Mouse (Mus musculus): ENCODE measurements around the gene Rlim. TPM values are rescaled to one million over a fixed set of nuclear protein-coding genes. Genes with fewer than 3 reads are reported as not detected.
A peak's percentile ranks its signal among the peaks of the same experiment; 100 is the strongest.

The Rlim gene
- 11.9 and 14.4 TPM in 2 replicates for polyA plus RNA-seq (2015; fragmentation: Nextera tagmentation; extraction: Ambion mirVana)

DNA sequence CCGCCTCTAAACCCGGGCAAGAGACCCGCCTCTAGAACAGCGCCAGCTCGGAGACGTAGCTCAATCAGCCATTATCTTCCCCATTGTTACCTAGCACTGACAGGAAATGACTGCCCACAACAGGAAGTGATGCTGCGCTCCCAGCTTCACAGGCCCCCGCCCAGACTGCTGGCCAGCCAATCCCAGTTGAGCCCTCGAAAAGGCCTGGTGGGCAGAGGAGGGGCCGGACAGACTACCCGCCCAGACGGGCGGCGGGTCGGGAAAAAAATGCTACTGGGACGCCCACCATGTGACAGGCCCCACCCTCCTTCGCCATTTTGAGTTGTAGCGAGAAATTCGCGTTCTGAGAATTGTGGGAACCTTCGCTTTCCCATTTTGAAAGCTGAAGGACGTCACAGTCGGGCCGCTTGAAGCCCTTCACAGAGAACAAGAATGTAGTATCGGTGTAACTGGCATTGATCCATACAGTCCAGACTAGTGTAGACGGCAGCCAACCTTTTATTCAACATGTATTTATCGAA lies at the start of gene Rlim:
Gene Rlim (minus strand): TSS at position 116 of the 521 bp plus-strand sequence.
- H3K4me2 ChIP-seq (replicated peaks; ENCODE audit: low read depth), result peak within 1 kb of the TSS; percentile 54
- no peak for TF ChIP-seq CTCF (IDR thresholded peaks at IDR 0.05; ENCODE audit: low read depth)
- 24% methylated on average over 27 of the region's 27 CpGs for WGBS
- no peaks in the 10 kb centered on the region for H3K4me1 ChIP-seq (replicated peaks; ENCODE audit: control insufficient read depth, insufficient read depth, low read length)
- no peaks in the 10 kb centered on the region for H3K9me3 ChIP-seq (ENCODE audit: control insufficient read depth)
- peak; percentile 100 for ATAC-seq
- peak within 1 kb of the TSS; percentile 72 for H3K4me3 ChIP-seq (ENCODE audit: low read depth, low read length)
- no peaks in the 10 kb centered on the region for H3K36me3 ChIP-seq (ENCODE audit: control insufficient read depth, insufficient read depth)
- H3K9ac ChIP-seq (ENCODE audit: low read depth, low read length), result peak within 1 kb of the TSS; percentile 85
- H3K27me3 ChIP-seq (replicated peaks; ENCODE audit: control insufficient read depth, insufficient read depth, low read length), result no peaks in the 10 kb centered on the region
- peak within 1 kb of the TSS; percentile 94 for H3K27ac ChIP-seq (ENCODE audit: low read depth, low read length)

DNA sequence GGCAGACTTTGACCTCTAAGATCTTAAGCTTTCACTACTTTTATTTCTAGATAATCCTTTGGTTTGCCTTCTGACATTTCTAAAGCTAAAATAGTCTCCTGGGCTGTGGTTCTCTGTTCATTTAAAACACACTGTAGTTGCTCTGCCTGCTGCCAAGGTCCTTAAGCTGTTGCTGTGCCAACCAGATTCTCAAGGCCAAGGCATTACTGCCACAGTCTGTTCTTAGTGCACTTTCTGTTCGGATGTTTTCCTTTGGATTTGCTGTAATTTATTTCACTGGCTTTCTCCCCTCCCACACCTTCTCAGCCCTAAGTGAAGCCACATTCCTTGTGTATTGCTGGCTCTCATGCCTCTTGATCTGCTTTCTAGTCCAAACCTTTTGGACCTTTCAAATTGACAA lies 36.1 kb upstream of the Rlim start:
- WGBS, result 40% methylated on average over 1 of the region's 1 CpGs
- H3K9me3 ChIP-seq (ENCODE audit: control insufficient read depth), result no peaks in the 10 kb centered on the region
- H3K36me3 ChIP-seq (ENCODE audit: control insufficient read depth, insufficient read depth), result no peaks in the 10 kb centered on the region
- H3K27ac ChIP-seq (ENCODE audit: low read depth, low read length), result no peak overlapping the region
- no peak overlapping the region for H3K4me2 ChIP-seq (replicated peaks; ENCODE audit: low read depth)
- no peak for ATAC-seq
- no peak overlapping the region for H3K9ac ChIP-seq (ENCODE audit: low read depth, low read length)
- no peak for TF ChIP-seq CTCF (IDR thresholded peaks at IDR 0.05; ENCODE audit: low read depth)
- H3K4me3 ChIP-seq (ENCODE audit: low read depth, low read length), result no peak overlapping the region
- H3K27me3 ChIP-seq (replicated peaks; ENCODE audit: control insufficient read depth, insufficient read depth, low read length), result no peaks in the 10 kb centered on the region
- H3K4me1 ChIP-seq (replicated peaks; ENCODE audit: control insufficient read depth, insufficient read depth, low read length), result no peaks in the 10 kb centered on the region

DNA sequence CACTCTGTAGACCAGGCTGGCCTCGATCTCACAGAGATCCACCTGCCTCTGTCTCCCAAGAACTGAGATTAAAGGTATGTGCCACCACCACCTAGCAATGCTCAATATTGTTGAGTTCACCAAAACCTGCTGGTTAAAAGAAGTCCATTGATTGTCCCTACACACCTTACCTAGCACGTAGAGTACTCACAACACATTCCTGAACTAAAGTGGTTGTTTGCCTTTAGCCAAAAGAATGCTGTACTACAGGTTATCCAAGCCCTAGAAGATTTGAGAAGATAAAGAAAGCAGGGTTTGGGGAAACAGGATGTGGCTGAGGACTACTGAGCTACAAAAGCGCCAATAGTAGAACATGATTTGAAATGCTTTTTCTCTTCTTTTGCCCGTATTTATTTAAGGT lies 34.0 kb upstream of the Rlim start:
- TF ChIP-seq CTCF (IDR thresholded peaks at IDR 0.05; ENCODE audit: low read depth), result no peak

DNA sequence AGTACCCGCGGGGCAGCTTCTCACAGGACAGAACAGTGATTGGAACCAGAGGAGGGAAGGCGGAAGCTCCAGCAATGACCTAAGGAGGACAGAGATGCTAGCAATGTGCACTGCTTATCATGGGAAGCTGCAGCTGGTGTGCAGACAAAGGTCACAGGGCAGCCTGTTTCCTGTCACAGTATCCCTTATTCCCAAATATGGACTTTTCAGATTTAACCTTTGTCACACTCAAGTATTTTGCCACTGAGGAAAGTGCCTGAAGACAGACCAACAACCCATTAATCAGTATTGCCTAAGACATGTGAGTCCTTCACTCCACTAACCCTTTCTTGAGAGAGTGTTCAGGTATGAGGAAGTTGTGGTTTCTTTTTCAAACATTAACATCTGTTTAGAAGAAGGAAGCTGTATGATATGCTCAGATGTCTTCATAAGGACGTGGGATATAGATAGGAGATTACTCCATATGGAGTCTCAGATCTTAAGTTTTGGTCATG lies 32.3 kb upstream of the Rlim start:
- H3K4me1 ChIP-seq (replicated peaks; ENCODE audit: control insufficient read depth, insufficient read depth, low read length), result no peaks in the 10 kb centered on the region
- WGBS, result 39% methylated on average over 4 of the region's 4 CpGs
- TF ChIP-seq CTCF (IDR thresholded peaks at IDR 0.05; ENCODE audit: low read depth), result no peak
- H3K9ac ChIP-seq (ENCODE audit: low read depth, low read length), result no peak overlapping the region
- no peaks in the 10 kb centered on the region for H3K9me3 ChIP-seq (ENCODE audit: control insufficient read depth)
- no peak overlapping the region for H3K4me2 ChIP-seq (replicated peaks; ENCODE audit: low read depth)
- H3K4me3 ChIP-seq (ENCODE audit: low read depth, low read length), result no peak overlapping the region
- H3K36me3 ChIP-seq (ENCODE audit: control insufficient read depth, insufficient read depth), result no peaks in the 10 kb centered on the region
- peak; percentile 90 for ATAC-seq
- H3K27me3 ChIP-seq (replicated peaks; ENCODE audit: control insufficient read depth, insufficient read depth, low read length), result no peaks in the 10 kb centered on the region
- H3K27ac ChIP-seq (ENCODE audit: low read depth, low read length), result no peak overlapping the region

More for the DNA sequence above, 34.0 kb upstream of the Rlim start:
- H3K36me3 ChIP-seq (ENCODE audit: control insufficient read depth, insufficient read depth), result no peaks in the 10 kb centered on the region
- H3K9ac ChIP-seq (ENCODE audit: low read depth, low read length), result no peak overlapping the region
- H3K4me1 ChIP-seq (replicated peaks; ENCODE audit: control insufficient read depth, insufficient read depth, low read length), result no peaks in the 10 kb centered on the region
- no peaks in the 10 kb centered on the region for H3K27me3 ChIP-seq (replicated peaks; ENCODE audit: control insufficient read depth, insufficient read depth, low read length)
- H3K9me3 ChIP-seq (ENCODE audit: control insufficient read depth), result no peaks in the 10 kb centered on the region
- 87% methylated on average over 4 of the region's 4 CpGs for WGBS
- H3K27ac ChIP-seq (ENCODE audit: low read depth, low read length), result no peak overlapping the region
- no peak overlapping the region for H3K4me2 ChIP-seq (replicated peaks; ENCODE audit: low read depth)
- no peak for ATAC-seq
- no peak overlapping the region for H3K4me3 ChIP-seq (ENCODE audit: low read depth, low read length)

DNA sequence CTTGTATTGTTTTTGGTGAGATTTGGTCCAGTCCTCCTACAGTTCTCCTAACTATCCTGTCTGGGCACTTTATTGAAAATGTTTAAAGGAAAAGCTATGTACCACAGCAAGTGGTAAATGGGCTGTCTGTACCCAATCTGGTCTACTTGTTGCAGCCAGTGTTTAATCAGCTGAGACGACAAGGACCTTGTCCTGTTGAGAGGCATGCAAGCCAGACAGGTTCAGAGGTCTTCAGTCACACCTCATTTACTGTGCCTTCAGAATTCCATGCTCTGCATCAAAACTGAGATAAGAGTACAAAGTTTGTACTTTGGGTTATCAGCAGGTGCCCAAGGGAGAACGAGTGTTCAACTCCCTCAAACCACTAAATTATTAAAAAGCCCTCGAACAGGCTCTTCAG lies 13.7 kb upstream of the Rlim start:
- Histone ChIP-seq H3K9ac (ENCODE audit: low read depth, low read length) (no peak overlapping the region), H3K27ac (ENCODE audit: low read depth, low read length) (no peak overlapping the region; the same call in 1 of the 2 replicates), H3K9me3 (ENCODE audit: control insufficient read depth) (no peaks in the 10 kb centered on the region), H3K4me2 (replicated peaks; ENCODE audit: low read depth) (no peak overlapping the region), H3K4me3 (ENCODE audit: low read depth, low read length) (no peak overlapping the region), H3K4me1 (replicated peaks; ENCODE audit: control insufficient read depth, insufficient read depth, low read length) (no peaks in the 10 kb centered on the region), H3K27me3 (replicated peaks; ENCODE audit: control insufficient read depth, insufficient read depth, low read length) (no peaks in the 10 kb centered on the region; the same call in 1 of the 2 replicates), H3K36me3 (ENCODE audit: control insufficient read depth, insufficient read depth) (no peaks in the 10 kb centered on the region)
- TF ChIP-seq CTCF (IDR thresholded peaks at IDR 0.05; ENCODE audit: low read depth), result no peak
- ATAC-seq, result peak; percentile 93
- 46% methylated on average over 3 of the region's 3 CpGs for WGBS

DNA sequence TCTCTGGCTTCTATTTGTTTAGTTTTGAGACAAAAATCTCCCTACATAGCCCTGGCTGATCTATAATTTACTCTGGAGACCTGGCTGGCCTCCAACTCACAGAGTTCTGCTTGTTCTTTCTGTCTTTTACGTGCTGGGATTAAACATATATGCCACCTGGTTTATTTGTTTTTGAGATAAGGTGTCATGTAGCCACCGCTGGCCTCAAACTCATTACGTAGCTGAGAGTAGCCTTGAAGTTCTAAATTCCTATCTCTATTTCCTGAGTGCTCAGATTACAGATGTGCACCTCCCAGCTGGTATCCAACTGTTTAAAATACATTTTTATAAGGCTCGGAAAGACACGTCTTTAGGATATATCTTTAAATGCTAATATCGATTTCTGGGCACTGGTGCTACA lies 12.8 kb upstream of the Rlim start:
- ATAC-seq, result no peak
- Histone ChIP-seq H3K9me3 (ENCODE audit: control insufficient read depth) (no peaks in the 10 kb centered on the region), H3K4me3 (ENCODE audit: low read depth, low read length) (no peak overlapping the region), H3K4me1 (replicated peaks; ENCODE audit: control insufficient read depth, insufficient read depth, low read length) (no peaks in the 10 kb centered on the region), H3K27ac (ENCODE audit: low read depth, low read length) (0 out of 2 replicates have a peak overlapping the region, but pooled peaks have one; percentile 21), H3K36me3 (ENCODE audit: control insufficient read depth, insufficient read depth) (no peaks in the 10 kb centered on the region), H3K4me2 (replicated peaks; ENCODE audit: low read depth) (no peak overlapping the region), H3K27me3 (replicated peaks; ENCODE audit: control insufficient read depth, insufficient read depth, low read length) (no peaks in the 10 kb centered on the region), H3K9ac (ENCODE audit: low read depth, low read length) (no peak overlapping the region)
- WGBS, result 41% methylated on average over 6 of the region's 6 CpGs
- TF ChIP-seq CTCF (IDR thresholded peaks at IDR 0.05; ENCODE audit: low read depth), result no peak

All from intestine, postnatal 0 days (tissue).